Comparison of ENCODE assay signal across 10 mouse cellular contexts in the genomic region with DNA sequence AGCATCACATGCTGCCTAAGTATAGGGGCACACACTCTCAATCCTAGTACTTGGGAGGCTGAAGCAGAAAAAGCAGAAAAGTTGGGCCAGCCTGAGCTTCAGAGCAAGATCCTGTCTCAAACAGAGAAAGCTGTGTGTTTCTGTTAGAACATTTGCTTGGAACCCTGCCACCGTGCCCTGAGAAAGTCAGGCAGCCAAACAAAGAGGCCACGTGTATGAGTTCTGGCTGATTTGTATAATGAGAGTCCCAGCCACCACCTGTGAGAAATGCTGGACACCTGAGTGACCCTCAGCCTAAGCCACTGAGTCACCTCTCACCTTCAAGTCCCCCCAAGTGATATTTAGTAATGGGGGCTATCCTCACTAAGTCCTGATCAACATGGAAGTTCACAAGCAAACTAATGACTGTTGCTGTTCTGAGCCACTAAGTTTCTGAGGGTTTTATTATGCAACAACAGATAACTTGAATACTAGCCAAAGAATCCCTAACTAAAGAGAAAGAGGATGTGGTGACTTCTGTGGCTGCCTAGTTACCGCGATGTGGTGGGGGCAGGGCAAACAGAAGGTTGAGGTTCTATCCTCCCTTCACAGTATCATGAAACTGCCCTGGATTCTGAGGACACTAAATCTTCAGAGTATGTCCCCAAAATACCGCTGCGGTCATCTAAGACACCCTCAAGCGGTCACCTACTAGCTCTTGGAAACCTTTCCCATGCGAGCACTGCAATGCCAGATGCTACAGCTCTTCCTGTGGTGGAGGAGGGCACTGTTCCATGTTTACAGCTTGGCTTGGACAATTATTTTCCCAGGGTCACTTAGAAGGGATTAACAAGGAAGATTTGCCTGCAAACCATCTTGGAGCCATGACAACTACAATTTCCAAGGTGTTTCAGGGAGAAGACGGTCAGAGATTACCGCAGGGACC. TPM values are rescaled to one million over a fixed set of nuclear protein-coding genes. Genes with fewer than 3 reads are reported as not detected.
DNase-seq lines count a peak whose midpoint lies in the region; ATAC-seq lines count a peak whose summit lies in the region.
"Had no signal": no experiment of that assay in that cellular context is flagged by ENCODE, and none has a peak within 500 bp of the region (broad histone marks: within the 10 kb centered on the region; RNA-seq: fewer than 3 reads in every experiment).

No protein-coding gene starts in this region.

- H3K4me1 ChIP-seq in heart, embryonic 11.5 days (ENCODE audit: control insufficient read depth, insufficient read depth, low read length) = 0 out of 2 replicates have a peak, but pooled peaks cover 4% of the 10 kb centered on the region

- no peak overlapping the region for H3K4me3 ChIP-seq in heart, embryonic 11.5 days (ENCODE audit: low read depth, low read length)

- H3K27ac ChIP-seq in heart, embryonic 11.5 days (ENCODE audit: low read depth, low read length) = no peak overlapping the region

- H3K9me3 ChIP-seq in heart, embryonic 11.5 days (replicated peaks; ENCODE audit: control insufficient read depth, low read length) = no peaks in the 10 kb centered on the region

- 83% methylated on average over 10 of the region's 10 CpGs for WGBS in heart, embryonic 11.5 days (ENCODE audit: insufficient replicate concordance)

- no peak for ATAC-seq in heart, embryonic 11.5 days (replicated peaks; ENCODE audit: insufficient number of reproducible peaks, low FRiP score, low TSS enrichment)
- peak; percentile 97 for ATAC-seq in megakaryocyte progenitor cell, adult 5-6 weeks (replicated peaks; ENCODE audit: poor library complexity)

- intact Hi-C loops in left cerebral cortex, postnatal 25 days (cut with DNase I) = no loop called here

- H3K9ac ChIP-seq in heart, embryonic 11.5 days (ENCODE audit: low read depth, low read length) = no peak overlapping the region

- no peaks in the 10 kb centered on the region; the same call in 1 of the 2 replicates for H3K36me3 ChIP-seq in heart, embryonic 11.5 days (ENCODE audit: control insufficient read depth, insufficient read depth, low read length)

- DNase-seq in heart, adult 9 months (ENCODE audit: low spot score in 2 of 2) = peak; percentile 7 to 34
- DNase-seq in adipocyte (ENCODE audit: low spot score) = peak; percentile 28
- peak; percentile 12 to 37 for DNase-seq in kidney, adult 8-10 months
- no peak for DNase-seq in retina, embryonic 14.5 days (ENCODE audit: low spot score)
- no peak for DNase-seq in urinary bladder, postnatal 36 days (ENCODE audit: low spot score in 2 of 2)
- DNase-seq in left cerebral cortex, postnatal 25 days (ENCODE audit: low spot score in 2 of 2) = no peak

- H3K27me3 ChIP-seq in heart, embryonic 11.5 days (ENCODE audit: control insufficient read depth, insufficient read depth, low read length) = no peaks in the 10 kb centered on the region

- H3K4me2 ChIP-seq in heart, embryonic 11.5 days = no peak overlapping the region

RNA-seq across cellular contexts. Expression of a gene that starts 31.9 kb away (rescaled TPM):
- polyA plus RNA-seq in heart, embryonic 11.5 days (2014; fragmentation: Nextera tagmentation; extraction: Ambion mirVana) = not detected in 2 replicates
- total RNA-seq in megakaryocyte progenitor cell, adult 5-6 weeks (2015) = not detected in 2 replicates
- not detected in 2 replicates for total RNA-seq in megakaryocyte progenitor cell, adult 5-6 weeks (2017)
- total RNA-seq in left cerebral cortex, postnatal 25 days (2021) = not detected
- polyA plus RNA-seq: embryonic facial prominence, embryonic 14.5 days; limb, embryonic 11.5 days had no signal

Comparison
In these comparisons a context has a peak if more than half of its experiments do, and no peak if none do; other contexts are left out.
1. DNase-seq: peak in heart, adult 9 months (2 of 2), adipocyte (single experiment) and kidney, adult 8-10 months (2 of 2); none in retina, embryonic 14.5 days (single experiment), urinary bladder, postnatal 36 days (0 of 2) and left cerebral cortex, postnatal 25 days (0 of 2).